Mouse (Mus musculus) 3T3-L1 (cell line): Measurements from ENCODE around the gene Begain.

ENCODE experiments used
- DNase-seq: peaks from one replicate; pipeline ENCODE4 v3.0.0-alpha.2; 2015; ENCODE audit warnings: low read depth, low spot score

The Begain gene

GRCm38 (mm10) chr12:109068167-109068653, at the start of gene Begain:
Begain (minus strand) TSS chr12:109068217.
- no peak for DNase-seq

GRCm38 (mm10) chr12:109115707-109116106, 47.7 kb upstream of the Begain start:
- DNase-seq = no peak

GRCm38 (mm10) chr12:109115161-109115560, 47.1 kb upstream of the Begain start:
- DNase-seq = no peak

GRCm38 (mm10) chr12:109112996-109113592, 45.1 kb upstream of the Begain start:
- peak; percentile 8 for DNase-seq

GRCm38 (mm10) chr12:109112354-109112995, 44.5 kb upstream of the Begain start:
- DNase-seq = no peak

- DNase-seq = no peak
Observed at GRCm38 (mm10) chr12:109108911-109109310, 40.9 kb upstream of the Begain start.

- DNase-seq = no peak
Observed at GRCm38 (mm10) chr12:109100381-109100780, 32.4 kb upstream of the Begain start.

- no peak for DNase-seq
Observed at GRCm38 (mm10) chr12:109090456-109091130, 22.6 kb upstream of the Begain start.

GRCm38 (mm10) chr12:109090041-109090440, 22.0 kb upstream of the Begain start:
- no peak for DNase-seq

GRCm38 (mm10) chr12:109086111-109086510, 18.1 kb upstream of the Begain start:
- DNase-seq = no peak

- DNase-seq = no peak
Observed at GRCm38 (mm10) chr12:109085674-109086073, 17.7 kb upstream of the Begain start.

GRCm38 (mm10) chr12:109085046-109085445, 17.0 kb upstream of the Begain start:
- no peak for DNase-seq

- DNase-seq = no peak
Observed at GRCm38 (mm10) chr12:109083476-109083875, 15.5 kb upstream of the Begain start.

- peak; percentile 52 for DNase-seq
Observed at GRCm38 (mm10) chr12:109077036-109077435, 9.0 kb upstream of the Begain start.

GRCm38 (mm10) chr12:109074777-109075285, 6.8 kb upstream of the Begain start:
- DNase-seq = no peak

GRCm38 (mm10) chr12:109074106-109074505, 6.1 kb upstream of the Begain start:
- no peak for DNase-seq

- DNase-seq = no peak
Observed at GRCm38 (mm10) chr12:109071248-109071647, 3.2 kb upstream of the Begain start.

GRCm38 (mm10) chr12:109069751-109070150, 1.7 kb upstream of the Begain start:
- DNase-seq = no peak

- no peak for DNase-seq
Observed at GRCm38 (mm10) chr12:109068738-109069137, 721 bp upstream of the Begain start.

- DNase-seq = no peak
Observed at GRCm38 (mm10) chr12:109067561-109068135, 369 bp downstream of the Begain start.

GRCm38 (mm10) chr12:109058660-109059059, 9.4 kb downstream of the Begain start:
- no peak for DNase-seq

GRCm38 (mm10) chr12:109057736-109058135, 10.3 kb downstream of the Begain start:
- no peak for DNase-seq
